ENCODE assay signal across 14 mouse cellular contexts in genomic region chr7:70343426-70343825, GRCm38 (mm10). TPM values are rescaled to one million over a fixed set of nuclear protein-coding genes. Genes with fewer than 3 reads are reported as not detected.
DNase-seq lines count a peak whose midpoint lies in the region; ATAC-seq and TF ChIP-seq lines count a peak whose summit lies in the region.
"Had no signal": no experiment of that assay in that cellular context is flagged by ENCODE, and none has a peak within 500 bp of the region (broad histone marks: within the 10 kb centered on the region; RNA-seq: fewer than 3 reads in every experiment).

No protein-coding gene starts in this region.

- no peak overlapping the region for H3K4me2 ChIP-seq in heart, embryonic 11.5 days
- no peak overlapping the region for H3K4me2 ChIP-seq in hindbrain, embryonic 16.5 days (ENCODE audit: low read length)
- H3K4me2 ChIP-seq in heart, embryonic 12.5 days: no peak overlapping the region

- no peak overlapping the region for H3K27ac ChIP-seq in heart, embryonic 10.5 days
- no peak overlapping the region for H3K27ac ChIP-seq in heart, embryonic 11.5 days (ENCODE audit: low read depth, low read length)
- 0 out of 2 replicates have a peak overlapping the region, but pooled peaks have one; percentile 15 for H3K27ac ChIP-seq in spleen, adult 2 months (ENCODE audit: insufficient read depth, low read length)
- peak overlapping the region; percentile 30 for H3K27ac ChIP-seq in hindbrain, embryonic 16.5 days (ENCODE audit: low read depth, low read length)
- no peak overlapping the region for H3K27ac ChIP-seq in heart, embryonic 12.5 days (ENCODE audit: poor library complexity, severe bottlenecking)
- H3K27ac ChIP-seq: left cerebral cortex, adult 2 months had no signal

- no peak for ATAC-seq in heart, embryonic 11.5 days (replicated peaks; ENCODE audit: insufficient number of reproducible peaks, low FRiP score, low TSS enrichment)
- ATAC-seq in hindbrain, embryonic 16.5 days: no peak
- no peak for ATAC-seq in heart, embryonic 12.5 days (ENCODE audit: insufficient number of reproducible peaks, low FRiP score)

- WGBS in heart, embryonic 10.5 days: 22% methylated on average over 5 of the region's 5 CpGs
- WGBS in heart, embryonic 11.5 days (ENCODE audit: insufficient replicate concordance): 18% methylated on average over 5 of the region's 5 CpGs
- WGBS in spleen, adult 2 months: 11% methylated on average over 5 of the region's 5 CpGs
- 26% methylated on average over 5 of the region's 5 CpGs for WGBS in hindbrain, embryonic 16.5 days
- 21% methylated on average over 5 of the region's 5 CpGs for WGBS in heart, embryonic 12.5 days

- H3K9me3 ChIP-seq in heart, embryonic 10.5 days: no peaks in the 10 kb centered on the region
- H3K9me3 ChIP-seq in heart, embryonic 11.5 days (replicated peaks; ENCODE audit: control insufficient read depth, low read length): no peaks in the 10 kb centered on the region
- H3K9me3 ChIP-seq in hindbrain, embryonic 16.5 days (ENCODE audit: control insufficient read depth, low read length): no peaks in the 10 kb centered on the region
- H3K9me3 ChIP-seq in heart, embryonic 12.5 days (replicated peaks): no peaks in the 10 kb centered on the region

- peaks cover 97% of the 10 kb centered on the region for H3K27me3 ChIP-seq in heart, embryonic 10.5 days (ENCODE audit: insufficient read depth, poor library complexity, severe bottlenecking)
- H3K27me3 ChIP-seq in heart, embryonic 11.5 days (ENCODE audit: control insufficient read depth, insufficient read depth, low read length): peaks cover 82% of the 10 kb centered on the region
- peaks cover 3% of the 10 kb centered on the region for H3K27me3 ChIP-seq in spleen, adult 2 months (ENCODE audit: control insufficient read depth, insufficient read depth, low read length)
- peaks cover 25% of the 10 kb centered on the region for H3K27me3 ChIP-seq in hindbrain, embryonic 16.5 days (replicated peaks; ENCODE audit: control insufficient read depth, insufficient read depth, low read length)
- H3K27me3 ChIP-seq in heart, embryonic 12.5 days (replicated peaks): peaks cover 81% of the 10 kb centered on the region

- peaks cover 28% of the 10 kb centered on the region for H3K4me1 ChIP-seq in heart, embryonic 10.5 days
- peaks cover 17% of the 10 kb centered on the region for H3K4me1 ChIP-seq in heart, embryonic 11.5 days (ENCODE audit: control insufficient read depth, insufficient read depth, low read length)
- H3K4me1 ChIP-seq in spleen, adult 2 months (ENCODE audit: control insufficient read depth, insufficient read depth, insufficient read length): no peaks in the 10 kb centered on the region
- peaks cover 28% of the 10 kb centered on the region for H3K4me1 ChIP-seq in hindbrain, embryonic 16.5 days (ENCODE audit: control insufficient read depth, insufficient read depth, low read depth, low read length)
- peaks cover 13% of the 10 kb centered on the region for H3K4me1 ChIP-seq in heart, embryonic 12.5 days (replicated peaks)

- TF ChIP-seq CTCF in spleen, adult 2 months (IDR thresholded peaks at IDR 0.05; ENCODE audit: extremely low read depth, insufficient read depth, insufficient read length, insufficient replicate concordance): no peak

- H3K4me3 ChIP-seq in heart, embryonic 10.5 days: no peak overlapping the region
- H3K4me3 ChIP-seq in heart, embryonic 11.5 days (ENCODE audit: low read depth, low read length): no peak overlapping the region
- H3K4me3 ChIP-seq in spleen, adult 2 months (ENCODE audit: extremely low read depth, insufficient read depth, insufficient read length): no peak overlapping the region
- H3K4me3 ChIP-seq in hindbrain, embryonic 16.5 days (ENCODE audit: low read length): no peak overlapping the region
- H3K4me3 ChIP-seq in heart, embryonic 12.5 days: no peak overlapping the region
- H3K4me3 ChIP-seq: left cerebral cortex, adult 2 months had no signal

- no peak overlapping the region for H3K9ac ChIP-seq in heart, embryonic 11.5 days (ENCODE audit: low read depth, low read length)
- no peak overlapping the region for H3K9ac ChIP-seq in hindbrain, embryonic 16.5 days (ENCODE audit: low read depth, low read length)
- no peak overlapping the region for H3K9ac ChIP-seq in heart, embryonic 12.5 days

- DNase-seq in heart, embryonic 10.5 days (ENCODE audit: low spot score): peak; percentile 69
- no peak for DNase-seq in spleen, adult 2 months (ENCODE audit: low read depth in 1 of 2, low spot score in 2 of 2)
- no peak for DNase-seq in spleen, postnatal 14 days (ENCODE audit: low spot score in 2 of 2)
- peak; percentile 28 for DNase-seq in testis, postnatal 10 days (ENCODE audit: low spot score)
- no peak for DNase-seq in gastrocnemius, postnatal 10 days
- DNase-seq: heart, adult 18-20 months; lung, postnatal 4 days; spleen, adult 18-20 months; thymus, postnatal 4 days had no signal

- H3K36me3 ChIP-seq in heart, embryonic 10.5 days: no peaks in the 10 kb centered on the region
- no peaks in the 10 kb centered on the region for H3K36me3 ChIP-seq in heart, embryonic 11.5 days (ENCODE audit: control insufficient read depth, insufficient read depth, low read length)
- no peaks in the 10 kb centered on the region for H3K36me3 ChIP-seq in spleen, adult 2 months (ENCODE audit: control insufficient read depth, insufficient read depth, low read length)
- H3K36me3 ChIP-seq in hindbrain, embryonic 16.5 days (ENCODE audit: control insufficient read depth, insufficient read depth, low read length): no peaks in the 10 kb centered on the region
- H3K36me3 ChIP-seq in heart, embryonic 12.5 days: no peaks in the 10 kb centered on the region

- no peak for TF ChIP-seq POLR2A in spleen, adult 2 months (IDR thresholded peaks at IDR 0.05; ENCODE audit: low read depth, low read length)

RNA-seq across cellular contexts. Expression of gene Nr2f2, which starts 23.1 kb away (rescaled TPM):
- 16.2 and 48.0 TPM in 2 replicates for polyA plus RNA-seq in heart, embryonic 10.5 days (2016; fragmentation: Nextera tagmentation; extraction: Ambion mirVana)
- polyA plus RNA-seq in heart, embryonic 11.5 days (2014; fragmentation: Nextera tagmentation; extraction: Ambion mirVana): 30.4 and 34.4 TPM in 2 replicates
- polyA plus RNA-seq in spleen, adult 2 months (2012; rRNA removed): 84.6 and 134 TPM in 2 replicates
- polyA plus RNA-seq in hindbrain, embryonic 16.5 days (2015; fragmentation: Nextera tagmentation; extraction: Ambion mirVana): 63.1 and 68.9 TPM in 2 replicates
- polyA plus RNA-seq in heart, embryonic 12.5 days (2016; fragmentation: Nextera tagmentation; extraction: Ambion mirVana): 26.5 and 27.7 TPM in 2 replicates
- 10 to 100 TPM; 32.7 to 39.2 TPM for total RNA-seq in gastrocnemius, postnatal 10 days (2021)
- total RNA-seq: MEL had no signal

Comparison
In these comparisons a context has a peak if more than half of its experiments do, and no peak if none do; other contexts are left out.
1. DNase-seq: peak in heart, embryonic 10.5 days (single experiment) and testis, postnatal 10 days (single experiment); none in spleen, adult 2 months (0 of 2), spleen, postnatal 14 days (0 of 2) and gastrocnemius, postnatal 10 days (single experiment).
2. H3K27ac ChIP-seq: peak in spleen, adult 2 months (single experiment) and hindbrain, embryonic 16.5 days (single experiment); none in heart, embryonic 10.5 days (single experiment), heart, embryonic 11.5 days (single experiment) and heart, embryonic 12.5 days (single experiment).